Mouse (Mus musculus) midbrain, postnatal 0 days (tissue): ENCODE measurements around the gene Rab3a. TPM values are rescaled to one million over a fixed set of nuclear protein-coding genes. Genes with fewer than 3 reads are reported as not detected.

Experiments used
- ATAC-seq: fragments of 200-750 bp; cut with Nextera tagmentation; 2 replicates; pipeline ENCODE4 v1.8.0; 2017; ENCODE audit warnings: moderate number of reproducible peaks, mild to moderate bottlenecking, moderate TSS enrichment, moderate library complexity; ENCODE audit not compliant: low FRiP score
- DNase-seq: peaks from one replicate; pipeline ENCODE4 v3.0.0-alpha.2; 2015; ENCODE audit warnings: low spot score
- H3K27ac ChIP-seq: fragments of 300-500 bp; sonication (generic); 2 replicates; pipeline ENCODE4 v1.5.1; 2014; ENCODE audit warnings: low read depth, mild to moderate bottlenecking, low read length, mixed read lengths
- H3K27me3 ChIP-seq: fragments of 300-500 bp; sonication (generic); 2 replicates; pipeline ENCODE4 v1.6.1; 2014; ENCODE audit warnings: low read length, control low read depth, mixed read lengths; ENCODE audit not compliant: insufficient read depth
- H3K36me3 ChIP-seq: fragments of 300-500 bp; sonication (generic); 2 replicates; pipeline ENCODE4 v1.6.1; 2014; ENCODE audit warnings: low read length, control low read depth, mixed read lengths; ENCODE audit not compliant: insufficient read depth
- H3K4me1 ChIP-seq: fragments of 300-500 bp; sonication (generic); 2 replicates; pipeline ENCODE4 v1.6.1; 2014; ENCODE audit warnings: mild to moderate bottlenecking, control low read depth, antibody characterized with exemption, low read length, mixed read lengths; ENCODE audit not compliant: insufficient read depth
- H3K4me2 ChIP-seq: fragments of 300-500 bp; sonication (generic); 2 replicates; pipeline ENCODE4 v1.6.1; 2014; ENCODE audit warnings: low read depth, mild to moderate bottlenecking, low read length, mixed read lengths; ENCODE audit not compliant: poor library complexity, severe bottlenecking
- H3K4me3 ChIP-seq: fragments of 300-500 bp; sonication (generic); 2 replicates; pipeline ENCODE4 v1.5.1; 2014; ENCODE audit warnings: low read depth, mild to moderate bottlenecking, low read length, moderate library complexity
- H3K9ac ChIP-seq: fragments of 300-500 bp; sonication (generic); replicated peaks from 2 replicates; pipeline ENCODE4 v1.6.1; 2014; ENCODE audit warnings: mild to moderate bottlenecking, low read length, moderate library complexity, mixed read lengths; ENCODE audit not compliant: poor library complexity, severe bottlenecking
- H3K9me3 ChIP-seq: fragments of 300-500 bp; sonication (generic); 2 replicates; pipeline ENCODE4 v1.6.1; 2016; ENCODE audit warnings: low read length, control low read depth
- CTCF ChIP-seq: IDR thresholded peaks from 2 replicates; pipeline ENCODE4 v1.5.1; 2016; ENCODE audit warnings: antibody characterized with exemption, mild to moderate bottlenecking
- WGBS: fragments of 180-500 bp; shearing (Covaris S2); extraction: QIAGEN DNeasy Blood & Tissue Kit; methylation state at CpG from one replicate; pipeline ENCODE4 v1.1.7; 2014; 5-methylcytosine and 5-hydroxymethylcytosine counted together
- polyA plus RNA-seq: library from polyadenylated mRNA; unstranded; fragments of >200 nt; fragmentation: Nextera tagmentation; extraction: Ambion mirVana; gene quantifications from 2 replicates; pipeline ENCODE4 v1.2.1, GENCODE M21; 2015
- total RNA-seq: library from RNA; depleted of rRNA; stranded (reverse); fragments of >200 nt; gene quantifications from 2 replicates; pipeline ENCODE4 v1.2.3, GENCODE M21; 2014

The Rab3a gene
- total and polyA plus RNA-seq, 2 experiments from 2014 or later = 670 to 726 TPM

DNA sequence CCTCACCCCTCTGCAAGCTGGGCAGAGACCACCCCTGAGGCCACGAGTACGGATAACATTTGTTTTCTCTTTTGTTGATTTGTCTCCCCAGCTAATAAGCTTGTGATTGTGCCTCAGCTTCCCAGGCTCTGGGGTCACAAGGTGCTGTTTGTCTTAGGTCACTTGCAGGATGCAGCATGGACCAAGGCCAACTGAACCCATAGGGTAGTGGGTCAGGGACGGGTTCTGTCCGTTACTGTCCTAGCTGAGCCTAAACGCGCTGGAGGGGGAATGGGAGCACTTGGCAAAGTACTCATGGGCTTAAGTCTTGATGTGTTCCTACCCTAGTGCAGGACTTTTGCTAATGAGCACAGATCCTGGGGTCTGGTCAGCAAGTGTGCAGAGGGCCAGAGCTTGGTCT, 13.0 kb downstream of the Rab3a start:
- 77% methylated on average over 6 of the region's 6 CpGs for whole genome bisulfite sequencing
- no peak for TF ChIP-seq CTCF
- H3K4me1 ChIP-seq = no peaks in the 10 kb centered on the region; the same call in 1 of the 2 replicates
- H3K4me3 ChIP-seq = no peak overlapping the region
- H3K36me3 ChIP-seq = peaks cover 50% of the 10 kb centered on the region
- H3K27me3 ChIP-seq = 0 out of 2 replicates have a peak, but pooled peaks cover 4% of the 10 kb centered on the region
- no peak overlapping the region for H3K4me2 ChIP-seq
- no peak overlapping the region for H3K27ac ChIP-seq
- DNase-seq = no peak
- no peak for ATAC-seq
- H3K9me3 ChIP-seq = no peaks in the 10 kb centered on the region
- no peak overlapping the region for H3K9ac ChIP-seq

GRCm38 (mm10) chr8:70768231-70768776, 13.8 kb downstream of the Rab3a start:
- Histone ChIP-seq H3K9me3 (no peaks in the 10 kb centered on the region), H3K9ac (no peak overlapping the region), H3K36me3 (peaks cover 58% of the 10 kb centered on the region), H3K4me2 (no peak overlapping the region), H3K27ac (no peak overlapping the region), H3K4me1 (no peaks in the 10 kb centered on the region; the same call in 1 of the 2 replicates), H3K4me3 (no peak overlapping the region), H3K27me3 (0 out of 2 replicates have a peak, but pooled peaks cover 4% of the 10 kb centered on the region)
- no peak for TF ChIP-seq CTCF
- ATAC-seq (no peak), DNase-seq (no peak)
- 95% methylated on average over 32 of the region's 32 CpGs for WGBS

- ATAC-seq (peak; percentile 2; the same call in 1 of the 2 replicates), DNase-seq (no peak)
- Histone ChIP-seq H3K4me2 (no peak overlapping the region), H3K4me1 (no peaks in the 10 kb centered on the region; the same call in 1 of the 2 replicates), H3K27me3 (0 out of 2 replicates have a peak, but pooled peaks cover 4% of the 10 kb centered on the region), H3K36me3 (peaks cover 60% of the 10 kb centered on the region), H3K4me3 (no peak overlapping the region), H3K9me3 (no peaks in the 10 kb centered on the region), H3K27ac (no peak overlapping the region), H3K9ac (no peak overlapping the region)
- 82% methylated on average over 16 of the region's 16 CpGs for WGBS
- no peak for TF ChIP-seq CTCF
Measured at GRCm38 (mm10) chr8:70768956-70769355, 14.5 kb downstream of the Rab3a start.

DNA sequence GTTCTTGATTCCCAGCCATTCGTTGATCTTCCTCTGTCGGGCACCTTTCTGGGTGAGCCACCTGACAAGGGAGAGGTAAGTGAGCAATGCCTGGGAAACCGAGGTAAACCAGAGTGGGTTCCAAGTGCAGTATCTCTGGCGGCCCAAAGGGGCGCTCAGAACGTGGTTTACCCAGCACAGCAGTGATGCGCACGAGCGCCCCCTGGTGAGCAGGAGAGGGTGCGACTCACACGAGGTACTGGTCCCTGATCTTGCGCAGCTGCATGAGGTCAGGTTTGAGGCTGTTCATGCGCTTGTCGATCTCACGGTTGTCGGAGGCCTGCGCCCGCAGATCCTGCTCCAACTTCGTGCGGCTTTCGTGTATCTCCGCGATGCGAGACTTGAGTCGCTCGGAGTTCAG, 14.9 kb downstream of the Rab3a start:
- H3K36me3 ChIP-seq = peaks cover 62% of the 10 kb centered on the region

DNA sequence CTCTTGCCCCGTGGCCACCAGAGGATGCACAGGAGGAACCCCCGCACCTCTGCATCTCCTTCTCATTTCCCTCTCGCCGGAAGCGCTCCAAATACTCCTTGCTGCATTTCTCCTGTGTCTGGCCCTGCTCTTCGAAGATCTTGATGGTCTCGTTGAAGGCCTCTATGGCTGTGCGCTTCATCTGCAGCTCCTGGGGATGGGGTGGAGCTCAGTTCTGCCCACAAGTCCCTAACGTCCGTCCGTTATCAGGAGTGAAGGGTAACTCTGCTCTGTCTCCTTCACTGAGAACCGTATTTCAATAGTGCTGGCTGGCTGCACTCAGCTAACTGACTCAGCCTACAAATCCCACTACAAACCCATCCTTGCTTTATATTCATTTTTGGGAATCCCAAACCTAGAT, 15.4 kb downstream of the Rab3a start:
- H3K27me3 ChIP-seq = 0 out of 2 replicates have a peak, but pooled peaks cover 4% of the 10 kb centered on the region
- DNase-seq (no peak), ATAC-seq (no peak)
- no peak overlapping the region for H3K9ac ChIP-seq
- WGBS = 76% methylated on average over 12 of the region's 12 CpGs
- no peak for TF ChIP-seq CTCF
- peaks cover 5% of the 10 kb centered on the region for H3K4me1 ChIP-seq
- no peak overlapping the region for H3K4me3 ChIP-seq
- no peaks in the 10 kb centered on the region for H3K9me3 ChIP-seq
- H3K36me3 ChIP-seq = peaks cover 64% of the 10 kb centered on the region
- no peak overlapping the region for H3K27ac ChIP-seq
- no peak overlapping the region for H3K4me2 ChIP-seq

More for the DNA sequence above, 14.9 kb downstream of the Rab3a start:
- ATAC-seq = peak; percentile 79
- 0 out of 2 replicates have a peak, but pooled peaks cover 4% of the 10 kb centered on the region for H3K27me3 ChIP-seq
- H3K27ac ChIP-seq = no peak overlapping the region
- H3K4me1 ChIP-seq = peaks cover 3% of the 10 kb centered on the region
- 7% methylated on average over 26 of the region's 26 CpGs for WGBS
- peak; percentile 100 for TF ChIP-seq CTCF
- no peak overlapping the region for H3K9ac ChIP-seq
- DNase-seq = peak; percentile 96
- no peaks in the 10 kb centered on the region for H3K9me3 ChIP-seq
- no peak overlapping the region for H3K4me3 ChIP-seq
- no peak overlapping the region for H3K4me2 ChIP-seq

GRCm38 (mm10) chr8:70770748-70771147, 16.3 kb downstream of the Rab3a start:
- Histone ChIP-seq H3K4me3 (no peak overlapping the region), H3K27me3 (0 out of 2 replicates have a peak, but pooled peaks cover 4% of the 10 kb centered on the region), H3K9ac (no peak overlapping the region), H3K9me3 (no peaks in the 10 kb centered on the region), H3K4me1 (peaks cover 11% of the 10 kb centered on the region), H3K27ac (no peak overlapping the region), H3K36me3 (peaks cover 67% of the 10 kb centered on the region), H3K4me2 (no peak overlapping the region)
- DNase-seq (no peak), ATAC-seq (no peak)
- 95% methylated on average over 13 of the region's 13 CpGs for WGBS
- TF ChIP-seq CTCF = no peak
